Mouse (Mus musculus): ENCODE measurements around the gene Tbc1d30.

- TF ChIP-seq CTCF (IDR thresholded peaks at IDR 0.05; ENCODE audit: borderline replicate concordance, insufficient read depth, low read length) (no peak), POLR2A (IDR thresholded peaks at IDR 0.05; ENCODE audit: low read depth, low read length) (no peak)
Observed at GRCm38 (mm10) chr10:121237377-121237776, 113.7 kb downstream of the Tbc1d30 start.

All from embryonic fibroblast, embryonic 13.5 days (primary cell).